Mouse (Mus musculus): ENCODE measurements around the gene Acod1. TPM values are rescaled to one million over a fixed set of nuclear protein-coding genes. Genes with fewer than 3 reads are reported as not detected.

Gene Acod1
- total RNA-seq (2021), result not detected

DNA sequence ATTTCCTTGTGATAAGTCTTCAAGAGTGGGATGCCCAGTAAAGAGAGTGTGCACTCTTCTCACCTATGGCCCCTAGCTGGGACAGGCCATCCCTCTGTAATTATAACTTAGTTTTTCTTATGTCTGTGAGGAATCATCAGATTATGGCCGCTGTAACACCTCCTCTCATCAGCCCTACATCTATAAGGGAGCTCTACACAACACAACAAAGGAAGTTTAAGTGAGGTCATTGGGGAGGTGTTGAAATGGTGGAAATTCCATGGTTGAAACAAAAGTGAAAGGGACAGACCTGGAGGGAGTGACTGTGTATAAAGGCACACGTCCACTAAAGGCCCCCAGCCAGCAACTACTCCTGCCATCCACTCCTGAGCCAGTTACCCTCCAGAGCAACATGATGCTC, at the start of gene Acod1:
TSS of gene Acod1 (plus strand) at position 301 of the 400 bp plus-strand sequence.
- intact Hi-C loops (cut with DNase I), result no loop called here
- no peak for DNase-seq (ENCODE audit: low spot score)

DNA sequence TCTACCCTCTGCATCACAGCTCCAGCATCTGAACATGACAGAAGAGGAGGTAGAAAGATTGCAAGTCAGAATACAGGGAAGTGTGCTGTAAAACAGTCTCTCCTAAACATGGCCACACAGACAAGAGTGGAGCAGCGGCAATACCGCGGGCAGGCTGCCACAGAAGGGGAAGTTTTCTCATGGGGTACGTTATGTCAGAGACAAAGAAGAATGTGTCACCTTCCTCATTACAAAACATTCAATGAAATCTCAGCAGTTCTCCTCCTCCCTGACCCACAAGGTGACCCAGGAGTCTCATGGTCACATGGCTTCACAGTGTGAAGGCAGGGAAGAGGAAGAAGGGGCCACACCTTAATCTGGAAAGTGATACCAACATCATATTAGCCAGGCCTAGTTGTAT, 39.0 kb upstream of the Acod1 start:
- DNase-seq (ENCODE audit: low spot score), result no peak
- intact Hi-C loops (cut with DNase I), result no loop called here

DNA sequence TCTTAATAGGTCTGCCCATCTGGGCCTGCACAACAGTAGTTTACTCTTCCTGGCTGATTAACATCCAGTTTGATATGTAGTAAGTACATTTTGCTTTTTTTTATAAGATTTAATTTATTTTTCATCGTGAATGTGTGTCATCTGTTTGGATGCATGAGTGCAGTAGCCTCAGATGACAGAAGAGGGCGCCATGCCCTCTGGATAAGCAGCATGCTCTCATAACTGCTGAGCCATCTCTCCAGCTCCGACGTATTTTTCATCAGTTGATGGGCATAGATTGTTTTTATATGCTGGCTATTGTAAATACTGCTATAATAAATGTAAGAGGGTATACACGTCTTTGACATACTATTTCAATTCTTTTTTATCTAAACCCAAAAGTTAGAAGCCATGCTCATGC, 35.0 kb upstream of the Acod1 start:
- intact Hi-C loops (cut with DNase I), result loop anchor here (1.0 to 5.0 kb wide), 2 partner anchors 40 to 526 kb away; no protein-coding TSS in a partner anchor

DNA sequence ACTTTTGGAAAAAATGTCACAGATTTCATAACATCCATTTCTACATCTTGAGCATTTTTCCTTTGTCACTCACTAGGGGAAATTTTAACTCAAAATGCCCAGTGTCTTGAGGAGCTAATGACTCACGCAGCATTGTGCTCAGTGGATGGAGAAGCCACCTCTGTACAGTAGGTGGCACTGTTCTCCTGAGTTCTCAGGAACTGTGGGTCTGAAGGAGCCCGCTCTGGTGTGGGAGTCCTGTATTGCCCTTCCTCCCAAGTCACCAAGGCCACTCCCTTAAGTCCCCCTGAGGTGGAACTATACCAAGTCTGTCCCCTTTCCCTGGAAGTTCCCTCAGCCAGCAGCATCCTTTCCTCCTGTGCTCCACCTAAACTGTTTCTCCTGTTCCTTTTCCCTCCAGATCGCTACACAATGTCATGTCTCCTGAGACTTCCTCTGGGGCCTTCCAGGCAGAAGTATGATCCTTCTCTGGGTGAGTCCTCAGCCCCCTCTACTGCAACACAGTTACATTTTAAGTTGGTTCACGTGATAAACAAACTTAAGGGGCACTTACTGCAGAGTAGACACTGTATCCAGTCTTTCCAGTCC, 34.1 kb upstream of the Acod1 start:
- intact Hi-C loops (cut with DNase I), result loop anchor here (1.0 to 5.0 kb wide), 2 partner anchors 39 to 525 kb away; no protein-coding TSS in a partner anchor
- DNase-seq (ENCODE audit: low spot score), result no peak

More for the DNA sequence above, 35.0 kb upstream of the Acod1 start:
- DNase-seq (ENCODE audit: low spot score), result no peak

DNA sequence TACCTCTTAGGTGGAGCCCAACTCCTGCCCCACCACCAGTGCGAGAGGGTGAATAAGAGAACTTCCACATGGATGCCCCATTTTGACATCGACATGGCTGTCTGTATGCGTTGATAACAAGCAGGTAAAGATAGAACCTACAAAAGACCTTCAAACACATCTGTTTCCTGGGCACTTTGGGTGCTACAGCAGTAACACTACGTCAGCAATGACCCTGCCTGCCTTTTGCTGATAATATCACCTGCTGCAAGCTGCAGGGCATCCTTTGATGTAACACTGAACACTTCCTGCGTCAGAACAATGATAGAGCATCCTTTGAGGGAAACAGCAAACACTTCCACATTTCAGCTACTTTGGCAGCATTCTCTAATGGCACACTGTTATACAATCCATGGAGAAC, 29.8 kb upstream of the Acod1 start:
- intact Hi-C loops (cut with DNase I), result no loop called here
- DNase-seq (ENCODE audit: low spot score), result no peak

DNA sequence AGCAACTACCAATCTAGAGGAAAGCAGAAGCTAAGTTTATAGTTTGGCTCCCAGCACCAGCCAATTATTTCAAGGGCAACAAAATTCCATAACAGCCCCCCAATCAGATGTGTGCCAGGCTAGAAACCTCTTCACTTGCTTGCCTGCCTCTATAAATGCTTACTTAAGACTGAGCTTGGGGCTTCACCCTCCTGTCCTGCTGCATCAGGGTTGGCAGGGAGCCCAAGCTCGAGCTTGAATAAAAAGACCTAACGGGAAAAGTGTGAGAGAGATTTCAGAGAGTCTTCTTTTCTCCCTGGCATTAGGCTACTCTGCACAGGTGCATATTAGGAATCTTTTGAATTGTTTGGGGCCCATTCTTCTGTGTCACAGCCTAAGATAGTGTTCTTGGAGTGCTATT, 26.7 kb upstream of the Acod1 start:
- DNase-seq (ENCODE audit: low spot score), result no peak
- intact Hi-C loops (cut with DNase I), result no loop called here

DNA sequence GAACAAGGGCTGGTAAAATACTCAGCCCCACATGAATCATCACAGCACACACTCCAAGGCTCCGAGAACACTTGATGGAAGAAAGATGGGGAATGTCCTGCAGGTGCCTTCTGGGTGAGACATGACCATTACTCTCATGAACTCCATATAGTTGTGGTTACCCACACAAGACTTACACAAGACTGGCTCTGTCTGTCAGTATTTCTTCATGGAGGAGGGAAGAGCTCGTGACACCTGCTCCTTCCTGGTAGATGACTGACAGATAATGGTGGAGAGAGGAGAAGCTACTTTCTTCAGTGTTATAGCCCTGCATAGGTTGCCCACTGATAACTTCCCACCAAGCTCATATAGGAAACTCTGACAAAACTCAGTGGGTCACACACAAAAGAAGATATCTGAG, 17.6 kb upstream of the Acod1 start:
- intact Hi-C loops (cut with DNase I), result no loop called here
- no peak for DNase-seq (ENCODE audit: low spot score)

DNA sequence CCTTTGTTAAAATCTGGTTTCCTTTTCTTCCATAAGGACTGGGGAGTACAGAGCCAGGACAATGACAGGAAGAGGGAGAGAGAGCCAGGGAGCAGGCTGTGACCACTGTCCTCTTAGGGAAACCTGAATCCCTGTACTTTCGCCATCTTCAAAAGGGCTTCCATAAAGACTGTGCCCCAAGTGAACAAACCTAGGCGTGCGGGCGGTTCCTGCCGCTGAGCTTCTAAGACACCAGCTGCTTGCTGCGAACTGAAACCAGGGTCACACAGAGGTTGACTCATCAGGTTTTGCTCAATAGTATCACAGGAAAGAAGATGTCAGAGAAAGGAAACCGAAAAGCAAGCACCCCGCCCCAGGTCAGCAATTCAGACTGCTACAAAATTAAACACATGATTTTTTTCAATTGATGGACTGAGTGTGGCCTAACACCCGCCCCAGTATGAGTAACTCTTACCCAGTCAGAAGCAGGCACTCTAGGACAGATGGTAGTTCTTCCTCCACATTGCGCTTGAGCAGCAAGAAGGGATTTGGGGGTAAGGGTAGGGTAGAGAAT, 13.4 kb upstream of the Acod1 start:
- intact Hi-C loops (cut with DNase I), result no loop called here
- peak; percentile 5 for DNase-seq (ENCODE audit: low spot score)

DNA sequence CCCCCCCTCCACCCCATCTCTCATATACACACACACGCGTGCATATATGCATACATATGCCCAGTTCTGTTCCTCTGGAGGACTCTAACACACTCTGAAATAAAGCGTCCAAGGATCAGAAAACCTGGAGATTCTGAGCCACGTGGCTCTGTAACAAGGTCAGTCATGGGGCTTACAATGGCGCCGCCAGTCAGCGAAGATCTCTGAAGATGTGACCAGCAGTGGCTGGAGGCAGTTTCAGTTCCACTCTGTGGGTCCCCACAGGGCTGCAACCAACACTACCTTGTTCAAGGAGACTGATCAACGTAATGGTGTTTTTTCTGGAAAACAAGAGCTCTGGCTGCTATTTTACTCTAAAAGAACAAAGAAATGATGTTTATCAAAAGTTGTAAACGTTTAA, 12.7 kb upstream of the Acod1 start:
- intact Hi-C loops (cut with DNase I), result no loop called here
- DNase-seq (ENCODE audit: low spot score), result no peak

DNA sequence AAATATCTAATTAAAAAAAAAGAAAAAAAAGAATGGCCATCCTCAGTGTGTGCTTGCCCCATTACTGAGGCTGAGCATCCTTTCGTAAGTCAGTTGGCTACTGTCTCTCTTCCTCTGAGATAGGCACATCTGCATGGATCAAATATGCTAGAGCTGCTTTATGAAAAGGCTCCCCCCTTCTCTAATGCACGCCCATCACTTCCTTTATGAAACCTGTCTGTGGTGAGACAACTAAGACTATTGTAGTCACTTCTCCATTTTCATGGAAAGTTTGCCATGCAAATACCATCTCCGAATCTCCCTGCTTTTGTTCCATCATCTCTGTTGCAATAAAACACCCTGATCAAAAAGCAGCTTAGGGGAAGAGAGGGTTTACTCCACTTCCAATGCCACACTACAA, 9.8 kb upstream of the Acod1 start:
- intact Hi-C loops (cut with DNase I), result no loop called here
- no peak for DNase-seq (ENCODE audit: low spot score)

DNA sequence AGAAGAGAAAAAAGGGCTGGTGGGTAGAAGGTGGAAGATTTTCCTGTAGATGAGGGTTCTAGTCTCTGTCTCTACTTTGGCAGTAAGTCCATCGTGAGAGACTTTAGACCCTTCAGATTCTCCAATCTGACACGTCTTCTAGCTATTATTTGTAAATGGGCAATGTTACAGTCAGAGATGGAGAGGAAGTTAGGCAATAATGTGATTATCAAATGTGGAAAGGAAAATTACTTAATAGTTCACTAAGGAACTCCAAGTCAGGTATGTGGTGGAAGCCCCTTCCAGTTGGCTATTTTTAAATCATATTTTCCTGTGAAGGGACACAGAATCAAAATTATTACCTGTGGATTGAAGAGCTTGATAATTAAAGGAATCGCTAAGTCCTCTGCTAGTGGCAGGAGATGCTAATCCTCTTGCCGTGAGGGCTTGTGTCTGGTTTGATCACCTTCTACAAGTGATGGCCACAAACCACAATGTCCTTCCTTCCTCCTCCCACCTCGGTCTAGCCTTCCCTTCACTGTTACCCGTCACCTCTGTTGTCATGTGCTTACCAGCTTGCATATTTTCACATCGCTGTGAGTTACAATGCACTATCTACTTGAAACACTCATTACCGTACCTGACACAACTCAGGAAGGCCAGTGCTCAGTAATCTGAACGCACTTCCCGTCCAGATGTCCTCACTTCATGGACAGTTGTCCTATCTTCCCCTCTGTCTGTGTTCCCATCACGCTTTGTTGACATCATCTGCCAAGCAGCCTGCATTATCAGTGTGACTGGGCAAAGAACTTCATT, 1.7 kb downstream of the Acod1 start:
- intact Hi-C loops (cut with DNase I), result no loop called here
- DNase-seq (ENCODE audit: low spot score), result no peak

DNA sequence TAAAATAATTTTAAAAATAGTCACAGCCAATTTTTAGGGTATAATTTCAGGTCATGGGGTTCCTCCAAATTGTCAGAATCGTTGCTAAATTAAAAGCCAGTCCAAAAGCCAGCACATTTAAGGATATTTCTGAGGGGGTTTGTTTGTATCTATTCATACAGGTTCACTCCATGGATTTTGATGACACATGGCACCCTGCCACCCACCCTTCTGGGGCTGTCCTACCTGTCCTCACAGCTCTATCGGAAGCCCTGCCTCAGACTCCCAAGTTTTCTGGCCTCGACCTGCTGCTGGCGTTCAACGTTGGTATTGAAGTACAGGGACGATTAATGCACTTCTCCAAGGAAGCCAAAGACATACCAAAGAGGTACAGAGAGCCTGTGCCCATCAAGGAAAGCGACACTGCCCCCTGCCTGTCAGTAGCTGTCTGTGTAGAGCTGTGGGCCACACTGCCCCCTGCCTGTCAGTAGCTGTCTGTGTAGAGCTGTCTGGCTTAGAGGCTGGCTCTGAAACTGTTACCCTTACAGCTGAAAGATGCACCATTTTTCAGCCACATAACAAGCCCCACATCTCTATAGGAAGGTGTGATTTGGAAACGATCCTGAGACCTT, 4.5 kb downstream of the Acod1 start:
- peak; percentile 49 for DNase-seq (ENCODE audit: low spot score)
- intact Hi-C loops (cut with DNase I), result loop anchor here (1.0 kb wide), 1 partner anchor 39 kb away; no protein-coding TSS in a partner anchor

DNA sequence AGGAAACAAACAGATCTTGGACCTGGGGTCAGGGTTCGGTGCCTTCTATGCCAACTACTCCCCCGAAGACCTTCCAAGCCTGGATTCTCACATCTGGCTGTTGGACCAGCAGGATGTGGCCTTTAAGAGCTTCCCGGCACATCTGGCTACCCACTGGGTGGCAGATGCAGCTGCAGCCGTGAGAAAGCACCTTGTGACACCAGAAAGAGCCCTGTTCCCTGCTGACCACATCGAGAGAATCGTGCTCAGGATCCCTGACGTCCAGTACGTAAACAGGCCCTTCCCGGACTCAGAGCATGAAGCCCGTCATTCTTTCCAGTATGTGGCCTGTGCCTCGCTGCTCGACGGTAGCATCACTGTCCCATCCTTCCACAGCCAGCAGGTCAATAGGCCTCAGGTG, 8.0 kb downstream of the Acod1 start:
- DNase-seq (ENCODE audit: low spot score), result no peak
- intact Hi-C loops (cut with DNase I), result no loop called here

DNA sequence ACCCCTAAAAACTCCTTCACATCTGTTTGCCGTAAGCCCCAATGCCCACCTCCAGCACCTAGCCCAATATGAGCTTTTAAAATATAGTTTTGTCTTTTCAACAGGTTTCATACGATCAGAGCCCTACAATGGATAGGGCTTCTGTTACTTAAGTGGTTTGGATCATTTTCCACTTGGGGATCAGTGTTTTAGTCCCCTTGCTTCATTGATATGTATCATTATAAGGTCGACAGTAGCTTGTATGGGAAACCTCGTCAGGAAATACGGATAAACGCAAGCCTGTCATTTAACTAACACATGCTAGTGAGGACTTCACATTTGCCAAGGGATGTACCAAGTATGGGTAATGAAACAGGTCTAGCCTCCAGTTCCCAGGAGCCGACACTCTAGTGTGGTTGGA, 9.8 kb downstream of the Acod1 start:
- intact Hi-C loops (cut with DNase I), result no loop called here
- no peak for DNase-seq (ENCODE audit: low spot score)

DNA sequence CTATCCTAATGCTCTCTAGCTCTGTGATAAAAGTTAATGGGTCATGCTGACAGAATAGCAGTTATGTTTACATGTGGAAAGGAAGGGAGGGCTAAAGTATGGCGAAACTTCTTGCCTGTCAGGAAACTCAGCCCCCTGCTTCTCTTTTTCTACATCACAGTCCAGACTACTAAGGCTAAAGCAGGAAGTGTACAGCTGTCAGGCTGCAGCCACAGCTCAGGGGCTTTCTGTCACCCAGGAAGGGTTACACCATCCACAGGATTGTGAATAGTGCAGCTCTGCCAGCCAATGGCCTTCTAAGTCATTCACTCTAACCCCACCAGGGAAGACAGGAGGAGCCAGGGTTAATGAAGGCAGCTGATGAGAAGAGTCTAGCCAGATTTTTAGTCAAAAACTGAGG, 12.2 kb downstream of the Acod1 start:
- intact Hi-C loops (cut with DNase I), result no loop called here
- no peak for DNase-seq (ENCODE audit: low spot score)

DNA sequence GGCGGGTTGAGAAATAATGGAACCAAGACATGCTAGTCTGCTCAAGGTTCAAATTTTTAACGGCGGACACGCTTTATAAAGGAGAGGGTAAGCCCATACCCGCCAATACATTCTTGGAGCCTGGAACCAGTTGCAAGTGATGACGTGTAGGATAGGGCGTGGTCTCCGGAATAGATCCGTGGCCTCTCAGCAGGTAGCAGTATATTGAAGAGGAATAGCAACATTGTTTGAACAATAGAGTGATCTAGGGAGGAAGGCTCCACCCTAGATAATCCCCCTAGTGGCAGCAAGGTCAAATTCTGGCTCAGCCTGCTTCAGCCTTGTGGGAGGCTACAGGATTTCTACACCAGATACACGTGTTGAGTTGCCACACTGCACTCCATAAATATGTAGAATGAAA, 12.7 kb downstream of the Acod1 start:
- DNase-seq (ENCODE audit: low spot score), result no peak

DNA sequence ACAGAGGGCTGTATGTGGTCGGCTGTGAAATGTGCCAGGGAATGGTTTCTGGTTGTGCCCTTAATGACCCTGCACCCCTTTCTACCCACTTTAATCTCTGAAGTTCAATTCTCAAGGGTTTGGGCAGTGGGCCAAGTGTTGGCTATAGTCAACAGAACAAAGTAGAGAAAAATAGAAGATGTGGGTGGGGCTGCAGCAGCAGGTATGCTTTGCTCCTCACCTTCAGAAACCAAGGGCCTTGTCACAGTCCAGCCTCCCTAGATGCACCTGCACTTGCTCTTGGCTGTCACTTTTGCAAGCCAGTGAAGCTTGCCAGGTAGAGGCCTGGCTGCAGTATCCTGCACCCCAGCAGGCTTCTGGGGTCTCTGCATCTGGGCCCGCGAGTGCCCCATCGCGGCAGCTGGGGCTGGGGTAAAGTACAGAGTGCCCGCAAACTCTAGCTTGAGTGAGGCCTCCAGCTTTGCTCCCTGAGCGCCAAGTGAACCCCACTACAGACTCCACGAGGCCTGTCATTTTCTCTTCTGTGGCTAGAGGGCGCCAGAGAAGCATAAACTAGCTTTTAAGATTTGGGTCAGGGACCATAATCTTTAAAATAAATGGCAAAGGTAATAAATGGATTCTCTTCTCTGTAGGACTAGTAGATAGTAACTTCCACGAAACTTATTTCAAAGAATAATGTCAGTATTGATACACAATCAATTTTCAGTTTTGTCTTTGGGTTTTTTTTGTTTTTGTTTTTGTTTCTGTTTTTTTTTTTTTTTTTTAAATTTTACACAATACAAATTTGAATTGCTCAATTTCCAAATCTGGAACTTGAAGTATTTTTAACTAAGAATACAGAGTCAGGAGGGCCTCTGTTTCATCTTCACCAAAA, 18.8 kb downstream of the Acod1 start:
- intact Hi-C loops (cut with DNase I), result loop anchor here (2.0 kb wide), 1 partner anchor 65 kb away; no protein-coding TSS in a partner anchor
- peak; percentile 19 for DNase-seq (ENCODE audit: low spot score)

More for the DNA sequence above, 12.7 kb downstream of the Acod1 start:
- intact Hi-C loops (cut with DNase I), result no loop called here

DNA sequence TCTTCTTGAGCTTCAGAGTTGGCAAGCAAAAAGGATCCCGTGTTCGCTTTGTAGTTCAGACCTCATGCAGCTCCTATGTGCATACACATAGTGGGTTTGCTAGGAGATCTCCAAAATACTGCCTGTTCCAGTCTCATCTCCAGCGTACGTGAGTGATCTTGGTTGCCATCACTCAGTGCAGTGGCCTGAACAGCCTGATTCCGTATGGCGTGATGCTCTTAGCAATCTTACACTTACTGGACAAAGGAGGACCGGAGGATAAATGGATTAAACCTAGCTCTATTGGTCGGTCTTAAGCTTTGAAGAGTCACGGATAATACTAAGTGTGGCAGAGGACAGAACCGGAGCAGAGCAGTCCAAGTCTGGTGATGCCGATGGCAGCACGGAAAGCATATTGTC, 22.7 kb downstream of the Acod1 start:
- no peak for DNase-seq (ENCODE audit: low spot score)
- intact Hi-C loops (cut with DNase I), result no loop called here

DNA sequence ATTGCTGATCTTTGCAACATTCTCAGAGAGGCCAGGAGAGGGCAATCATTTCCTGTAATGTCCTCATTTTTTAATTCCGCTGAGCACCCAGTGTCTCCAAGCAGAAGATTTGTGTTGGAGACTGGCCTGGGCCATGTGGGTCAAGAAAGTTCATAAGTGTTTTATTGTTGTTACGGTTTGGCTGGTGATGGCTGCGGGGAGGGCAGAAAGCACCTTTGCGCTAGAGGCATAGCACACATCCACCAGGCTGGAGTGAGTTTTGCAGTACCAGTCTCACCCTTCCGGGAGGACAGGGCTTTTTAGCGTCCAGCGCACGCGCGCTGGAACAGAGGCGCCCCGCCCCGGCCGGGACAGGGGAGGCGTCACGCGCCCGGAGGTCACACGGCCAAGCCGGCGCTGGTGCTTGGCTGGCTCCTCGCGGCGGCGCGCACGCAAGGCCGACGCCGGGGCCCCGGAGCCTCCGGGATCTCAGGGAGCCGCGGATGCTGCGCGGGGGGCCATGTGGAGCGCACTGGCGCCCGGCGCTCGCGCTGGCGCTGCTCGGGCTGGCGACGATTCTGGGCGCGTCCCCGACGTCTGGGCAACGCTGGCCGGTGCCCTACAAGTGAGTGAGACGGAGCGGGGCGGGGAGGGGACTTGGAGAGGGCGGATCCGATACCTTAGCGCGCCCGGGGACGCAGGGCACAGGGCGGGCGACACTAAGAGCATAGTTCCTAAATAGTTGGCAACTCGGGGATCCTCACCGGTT, 23.3 kb downstream of the Acod1 start, which contains the start of gene Cln5:
TSS of gene Cln5 (plus strand) at position 353 of the 748 bp plus-strand sequence.
- DNase-seq (ENCODE audit: low spot score), result peak; percentile 94
- intact Hi-C loops (cut with DNase I), result loop anchor here (1.0 to 5.0 kb wide), 2 partner anchors 28 to 467 kb away; no protein-coding TSS in a partner anchor

All from heart, postnatal 25 days (tissue).